Mouse (Mus musculus): ENCODE measurements around the gene Tspan10. TPM values are rescaled to one million over a fixed set of nuclear protein-coding genes. Genes with fewer than 3 reads are reported as not detected.
A peak's percentile ranks its signal among the peaks of the same experiment; 100 is the strongest.

Gene Tspan10
- polyA plus RNA-seq, 1 experiment from 2014 or later: not detected

DNA sequence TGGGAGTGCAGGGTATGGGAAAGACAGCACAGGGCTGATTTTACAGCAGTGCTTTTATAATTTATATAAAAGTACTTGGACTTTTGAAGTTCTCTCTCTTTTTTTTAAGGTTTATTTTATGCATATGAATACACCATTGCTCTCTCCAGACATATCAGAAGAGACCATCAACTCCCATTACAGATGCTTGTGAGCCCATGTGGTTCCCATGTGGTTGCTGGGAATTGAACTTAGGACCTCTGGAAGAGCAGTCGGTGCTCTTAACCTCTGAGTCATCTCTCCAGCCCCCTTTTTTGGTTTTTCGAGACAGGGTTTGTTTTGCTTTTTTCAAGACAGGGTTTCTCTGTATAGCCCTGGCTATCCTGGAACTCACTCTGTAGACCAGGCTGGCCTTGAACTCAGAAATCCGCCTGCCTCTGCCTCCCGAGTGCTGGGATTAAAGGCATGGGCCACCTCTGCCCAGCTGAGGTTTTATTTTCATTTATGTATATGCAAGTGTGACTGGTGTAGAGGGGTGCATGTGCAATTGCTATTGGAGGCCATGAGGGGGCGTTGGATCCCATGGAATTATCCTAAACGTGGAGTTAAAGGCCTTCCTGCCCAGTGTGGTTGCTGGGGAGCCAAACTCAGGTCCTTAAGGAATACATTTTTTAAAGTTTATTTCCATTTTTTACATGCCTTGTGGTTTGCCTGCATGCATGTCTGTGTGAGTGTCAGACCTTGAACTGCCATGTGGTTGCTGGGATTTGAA, 16.6 kb downstream of the Tspan10 start:
- no peaks in the 10 kb centered on the region for H3K27me3 ChIP-seq (ENCODE audit: control insufficient read depth, insufficient read depth, low read length)
- H3K36me3 ChIP-seq (ENCODE audit: control insufficient read depth, insufficient read depth, low read length): no peaks in the 10 kb centered on the region
- 76% methylated on average over 6 of the region's 6 CpGs for WGBS
- ATAC-seq (ENCODE audit: low FRiP score) (no peak), DNase-seq (ENCODE audit: low spot score) (peak; percentile 14)
- H3K9me3 ChIP-seq (ENCODE audit: control insufficient read depth, low read length): no peaks in the 10 kb centered on the region
- H3K4me1 ChIP-seq (replicated peaks; ENCODE audit: control insufficient read depth, insufficient read depth, low read length): no peaks in the 10 kb centered on the region; the same call in 1 of the 2 replicates
- H3K27ac ChIP-seq (ENCODE audit: low read depth, low read length): no peak overlapping the region
- peak overlapping the region; percentile 91 for H3K4me3 ChIP-seq (ENCODE audit: low read depth, low read length)
- H3K4me2 ChIP-seq (replicated peaks; ENCODE audit: low read depth, low read length): peak overlapping the region; percentile 92
- H3K9ac ChIP-seq (ENCODE audit: low read depth, low read length): peak overlapping the region; percentile 93; the same call in 1 of the 2 replicates

GRCm38 (mm10) chr11:120463536-120463935, 21.1 kb downstream of the Tspan10 start:
- no peaks in the 10 kb centered on the region for H3K36me3 ChIP-seq (ENCODE audit: control insufficient read depth, insufficient read depth, low read length)
- 94% methylated on average over 2 of the region's 2 CpGs for WGBS
- no peak overlapping the region for H3K9ac ChIP-seq (ENCODE audit: low read depth, low read length)
- no peak overlapping the region for H3K4me2 ChIP-seq (replicated peaks; ENCODE audit: low read depth, low read length)
- ATAC-seq (ENCODE audit: low FRiP score) (no peak), DNase-seq (ENCODE audit: low spot score) (no peak)
- peaks cover 7% of the 10 kb centered on the region; the same call in 1 of the 2 replicates for H3K4me1 ChIP-seq (replicated peaks; ENCODE audit: control insufficient read depth, insufficient read depth, low read length)
- no peaks in the 10 kb centered on the region for H3K9me3 ChIP-seq (ENCODE audit: control insufficient read depth, low read length)
- no peak overlapping the region for H3K27ac ChIP-seq (ENCODE audit: low read depth, low read length)
- H3K27me3 ChIP-seq (ENCODE audit: control insufficient read depth, insufficient read depth, low read length): no peaks in the 10 kb centered on the region
- no peak overlapping the region for H3K4me3 ChIP-seq (ENCODE audit: low read depth, low read length)

DNA sequence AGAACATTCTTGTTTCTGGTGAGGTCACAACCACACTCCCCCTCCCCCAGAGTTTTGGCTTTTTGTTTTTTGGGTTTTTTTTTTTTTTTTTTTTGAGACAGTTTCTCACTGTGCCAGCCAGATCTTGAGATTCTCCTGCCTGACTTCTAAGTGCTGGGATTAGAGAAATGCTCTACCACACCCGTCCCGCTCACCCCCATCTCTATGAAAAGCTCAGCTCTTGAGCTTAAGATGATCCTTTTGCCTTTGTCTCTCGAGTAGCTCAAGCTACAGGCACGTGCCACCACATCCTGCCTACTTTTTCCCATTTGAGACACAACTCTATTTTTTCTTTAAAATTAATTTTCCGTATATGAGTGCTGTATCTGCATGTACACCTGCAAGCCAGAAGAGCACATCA, 21.9 kb downstream of the Tspan10 start:
- no peaks in the 10 kb centered on the region for H3K9me3 ChIP-seq (ENCODE audit: control insufficient read depth, low read length)
- H3K9ac ChIP-seq (ENCODE audit: low read depth, low read length): no peak overlapping the region
- no peak for ATAC-seq (ENCODE audit: low FRiP score)
- WGBS: 87% methylated on average over 5 of the region's 5 CpGs
- H3K27ac ChIP-seq (ENCODE audit: low read depth, low read length): no peak overlapping the region
- no peaks in the 10 kb centered on the region for H3K36me3 ChIP-seq (ENCODE audit: control insufficient read depth, insufficient read depth, low read length)
- no peak overlapping the region for H3K4me2 ChIP-seq (replicated peaks; ENCODE audit: low read depth, low read length)
- H3K27me3 ChIP-seq (ENCODE audit: control insufficient read depth, insufficient read depth, low read length): no peaks in the 10 kb centered on the region
- peaks cover 9% of the 10 kb centered on the region; the same call in 1 of the 2 replicates for H3K4me1 ChIP-seq (replicated peaks; ENCODE audit: control insufficient read depth, insufficient read depth, low read length)
- H3K4me3 ChIP-seq (ENCODE audit: low read depth, low read length): no peak overlapping the region
- no peak for DNase-seq (ENCODE audit: low spot score)

- H3K36me3 ChIP-seq (ENCODE audit: control insufficient read depth, insufficient read depth, low read length): 0 out of 2 replicates have a peak, but pooled peaks cover 6% of the 10 kb centered on the region
- no peak overlapping the region for H3K9ac ChIP-seq (ENCODE audit: low read depth, low read length)
- H3K27me3 ChIP-seq (ENCODE audit: control insufficient read depth, insufficient read depth, low read length): no peaks in the 10 kb centered on the region
- ATAC-seq (ENCODE audit: low FRiP score): no peak
- peaks cover 9% of the 10 kb centered on the region; the same call in 1 of the 2 replicates for H3K4me1 ChIP-seq (replicated peaks; ENCODE audit: control insufficient read depth, insufficient read depth, low read length)
- WGBS: 93% methylated on average over 4 of the region's 4 CpGs
- no peak overlapping the region for H3K4me2 ChIP-seq (replicated peaks; ENCODE audit: low read depth, low read length)
- DNase-seq (ENCODE audit: low spot score): no peak
- H3K9me3 ChIP-seq (ENCODE audit: control insufficient read depth, low read length): no peaks in the 10 kb centered on the region
- H3K27ac ChIP-seq (ENCODE audit: low read depth, low read length): no peak overlapping the region
- no peak overlapping the region for H3K4me3 ChIP-seq (ENCODE audit: low read depth, low read length)
Measured at GRCm38 (mm10) chr11:120465521-120465920, 23.1 kb downstream of the Tspan10 start.

- H3K9ac ChIP-seq (ENCODE audit: low read depth, low read length): peak within 1 kb of the TSS; percentile 89
- peak within 1 kb of the TSS; percentile 84 for H3K27ac ChIP-seq (ENCODE audit: low read depth, low read length)
- DNase-seq (ENCODE audit: low spot score) (peak; percentile 99), ATAC-seq (ENCODE audit: low FRiP score) (peak; percentile 100)
- H3K9me3 ChIP-seq (ENCODE audit: control insufficient read depth, low read length): no peaks in the 10 kb centered on the region
- H3K27me3 ChIP-seq (ENCODE audit: control insufficient read depth, insufficient read depth, low read length): no peaks in the 10 kb centered on the region
- peaks cover 9% of the 10 kb centered on the region; the same call in 1 of the 2 replicates for H3K4me1 ChIP-seq (replicated peaks; ENCODE audit: control insufficient read depth, insufficient read depth, low read length)
- whole genome bisulfite sequencing: under 1% methylated on average over 54 of the region's 54 CpGs
- peak within 1 kb of the TSS; percentile 93 for H3K4me3 ChIP-seq (ENCODE audit: low read depth, low read length)
- peaks cover 14% of the 10 kb centered on the region for H3K36me3 ChIP-seq (ENCODE audit: control insufficient read depth, insufficient read depth, low read length)
- peak within 1 kb of the TSS; percentile 95 for H3K4me2 ChIP-seq (replicated peaks; ENCODE audit: low read depth, low read length)
Measured at GRCm38 (mm10) chr11:120467051-120467735, 24.7 kb downstream of the Tspan10 start, which contains the start of gene Arl16. TSS of gene Arl16 (minus strand) at chr11:120467607.

DNA sequence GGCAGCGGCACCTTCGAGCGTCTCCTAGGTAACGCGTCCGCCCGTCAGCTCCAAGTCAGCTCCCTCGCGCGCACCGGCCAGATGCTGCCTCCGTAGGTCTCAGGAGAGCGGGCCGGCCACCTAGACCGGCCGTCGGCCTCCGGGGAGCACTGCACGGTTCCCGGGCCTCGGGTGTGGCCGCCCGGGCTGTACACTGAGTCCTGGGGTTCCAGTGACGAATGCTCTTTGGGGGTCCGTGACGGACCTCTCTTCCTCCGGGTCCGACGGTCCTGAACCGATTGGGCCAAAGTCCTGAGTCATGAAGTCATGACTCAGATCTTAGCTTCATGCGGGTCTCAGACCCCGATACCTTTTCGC, 25.3 kb downstream of the Tspan10 start:
- peak overlapping the region; percentile 65; the same call in 1 of the 2 replicates for H3K27ac ChIP-seq (ENCODE audit: low read depth, low read length)
- peak overlapping the region; percentile 74 for H3K4me2 ChIP-seq (replicated peaks; ENCODE audit: low read depth, low read length)
- WGBS: 1% methylated on average over 33 of the region's 33 CpGs
- peak overlapping the region; percentile 89 for H3K9ac ChIP-seq (ENCODE audit: low read depth, low read length)
- H3K36me3 ChIP-seq (ENCODE audit: control insufficient read depth, insufficient read depth, low read length): peaks cover 16% of the 10 kb centered on the region
- ATAC-seq (ENCODE audit: low FRiP score) (peak; percentile 73; the same call in 1 of the 2 replicates), DNase-seq (ENCODE audit: low spot score) (no peak)
- peaks cover 9% of the 10 kb centered on the region; the same call in 1 of the 2 replicates for H3K4me1 ChIP-seq (replicated peaks; ENCODE audit: control insufficient read depth, insufficient read depth, low read length)
- H3K4me3 ChIP-seq (ENCODE audit: low read depth, low read length): peak overlapping the region; percentile 93
- H3K27me3 ChIP-seq (ENCODE audit: control insufficient read depth, insufficient read depth, low read length): no peaks in the 10 kb centered on the region
- H3K9me3 ChIP-seq (ENCODE audit: control insufficient read depth, low read length): no peaks in the 10 kb centered on the region

DNA sequence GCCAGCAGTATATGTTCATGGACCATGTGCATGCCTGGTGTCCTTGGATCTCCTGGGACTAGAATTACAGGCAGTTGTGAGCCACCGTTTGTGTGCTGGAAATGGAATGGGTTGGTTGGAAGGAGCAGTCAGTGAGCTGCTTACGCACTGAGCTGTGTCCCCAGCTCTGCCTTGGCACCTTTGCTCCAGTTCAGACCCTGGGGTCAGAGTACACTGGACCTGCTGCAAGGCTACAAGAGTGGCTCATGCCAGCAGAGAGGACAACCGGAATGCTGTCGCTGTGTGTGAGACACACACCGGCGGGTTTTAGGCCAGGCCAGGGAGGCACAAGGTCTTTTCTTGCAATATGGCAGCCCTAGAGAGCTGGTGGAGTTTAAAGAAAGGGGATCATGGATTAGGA, 29.6 kb downstream of the Tspan10 start:
- Histone ChIP-seq H3K4me2 (replicated peaks; ENCODE audit: low read depth, low read length) (no peak overlapping the region), H3K4me3 (ENCODE audit: low read depth, low read length) (no peak overlapping the region), H3K4me1 (replicated peaks; ENCODE audit: control insufficient read depth, insufficient read depth, low read length) (peaks cover 6% of the 10 kb centered on the region; the same call in 1 of the 2 replicates), H3K27me3 (ENCODE audit: control insufficient read depth, insufficient read depth, low read length) (no peaks in the 10 kb centered on the region), H3K9me3 (ENCODE audit: control insufficient read depth, low read length) (no peaks in the 10 kb centered on the region), H3K27ac (ENCODE audit: low read depth, low read length) (no peak overlapping the region), H3K36me3 (ENCODE audit: control insufficient read depth, insufficient read depth, low read length) (peaks cover 22% of the 10 kb centered on the region), H3K9ac (ENCODE audit: low read depth, low read length) (no peak overlapping the region)
- 97% methylated on average over 6 of the region's 6 CpGs for WGBS
- no peak for DNase-seq (ENCODE audit: low spot score)
- no peak for ATAC-seq (ENCODE audit: low FRiP score)

DNA sequence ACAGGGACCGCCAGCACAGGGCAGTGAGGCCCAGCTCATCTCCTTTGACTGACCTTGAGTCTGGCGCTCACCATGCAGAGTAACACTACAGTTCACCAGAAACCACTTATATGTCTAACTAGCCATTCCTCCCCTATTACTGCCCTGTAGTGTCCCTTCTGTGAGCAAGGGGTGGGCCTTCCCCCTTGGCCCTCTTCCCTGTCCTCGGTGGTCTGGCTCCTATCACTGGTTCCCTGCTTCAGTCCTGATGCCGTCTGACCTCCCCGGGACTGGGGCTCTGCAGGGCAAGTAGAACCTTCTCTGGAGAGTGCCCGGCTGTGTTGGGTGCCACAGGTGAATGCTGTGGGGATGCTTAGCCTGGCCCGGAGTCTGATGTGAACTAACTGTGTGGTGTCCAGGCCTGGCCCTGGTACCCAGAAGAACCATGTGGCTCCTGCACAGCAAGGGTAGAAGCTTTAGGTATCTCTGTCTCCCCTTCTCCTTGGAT, 41.0 kb downstream of the Tspan10 start:
- Histone ChIP-seq H3K9ac (ENCODE audit: low read depth, low read length) (peak overlapping the region; percentile 91), H3K9me3 (ENCODE audit: control insufficient read depth, low read length) (no peaks in the 10 kb centered on the region), H3K27me3 (ENCODE audit: control insufficient read depth, insufficient read depth, low read length) (no peaks in the 10 kb centered on the region), H3K4me1 (replicated peaks; ENCODE audit: control insufficient read depth, insufficient read depth, low read length) (peaks cover 5% of the 10 kb centered on the region), H3K27ac (ENCODE audit: low read depth, low read length) (no peak overlapping the region), H3K36me3 (ENCODE audit: control insufficient read depth, insufficient read depth, low read length) (peaks cover 19% of the 10 kb centered on the region), H3K4me2 (replicated peaks; ENCODE audit: low read depth, low read length) (peak overlapping the region; percentile 54), H3K4me3 (ENCODE audit: low read depth, low read length) (no peak overlapping the region)
- 91% methylated on average over 7 of the region's 7 CpGs for WGBS
- ATAC-seq (ENCODE audit: low FRiP score) (no peak), DNase-seq (ENCODE audit: low spot score) (no peak)
